Mouse (Mus musculus) kidney, embryonic 16.5 days (tissue): Measurements from ENCODE around the gene Gramd1b. TPM values are rescaled to one million over a fixed set of nuclear protein-coding genes. Genes with fewer than 3 reads are reported as not detected.

ENCODE experiments used
- ATAC-seq: fragments of 200-750 bp; cut with Nextera tagmentation; 2 replicates; pipeline ENCODE4 v1.8.0; 2017; ENCODE audit warnings: moderate TSS enrichment; ENCODE audit not compliant: low FRiP score, low TSS enrichment
- H3K27ac ChIP-seq: fragments of 300-500 bp; sonication (generic); 2 replicates; pipeline ENCODE4 v1.5.1; 2014; ENCODE audit warnings: low read length
- H3K27me3 ChIP-seq: fragments of 300-500 bp; sonication (generic); 2 replicates; pipeline ENCODE4 v1.6.1; 2014; ENCODE audit warnings: low read length, control low read depth, mixed read lengths; ENCODE audit not compliant: insufficient read depth
- H3K36me3 ChIP-seq: fragments of 300-500 bp; sonication (generic); 2 replicates; pipeline ENCODE4 v1.6.1; 2014; ENCODE audit warnings: low read length, control low read depth, mixed read lengths; ENCODE audit not compliant: insufficient read depth
- H3K4me1 ChIP-seq: fragments of 300-500 bp; sonication (generic); 2 replicates; pipeline ENCODE4 v1.6.1; 2014; ENCODE audit warnings: low read length, control low read depth, mixed read lengths; ENCODE audit not compliant: insufficient read depth
- H3K4me2 ChIP-seq: fragments of 300-500 bp; sonication (generic); replicated peaks from 2 replicates; pipeline ENCODE4 v1.6.1; 2014; ENCODE audit warnings: low read depth, low read length
- H3K4me3 ChIP-seq: fragments of 300-500 bp; sonication (generic); 2 replicates; pipeline ENCODE4 v1.5.1; 2014; ENCODE audit warnings: mild to moderate bottlenecking, low read length
- H3K9ac ChIP-seq: fragments of 300-500 bp; sonication (generic); replicated peaks from 2 replicates; pipeline ENCODE4 v1.6.1; 2014; ENCODE audit warnings: low read length
- H3K9me3 ChIP-seq: fragments of 300-500 bp; sonication (generic); 2 replicates; pipeline ENCODE4 v1.6.1; 2016; ENCODE audit warnings: low read length, control low read depth
- WGBS: fragments of 180-500 bp; shearing (Covaris S2); extraction: QIAGEN DNeasy Blood & Tissue Kit; methylation state at CpG from one replicate; pipeline ENCODE4 v1.1.7; 2014; 5-methylcytosine and 5-hydroxymethylcytosine counted together
- polyA plus RNA-seq: library from polyadenylated mRNA; unstranded; fragments of >200 nt; fragmentation: Nextera tagmentation; extraction: Ambion mirVana; gene quantifications from 2 replicates; pipeline ENCODE4 v1.2.1, GENCODE M21; 2015

Gramd1b gene
- polyA plus RNA-seq: 11.0 and 13.7 TPM in 2 replicates

DNA sequence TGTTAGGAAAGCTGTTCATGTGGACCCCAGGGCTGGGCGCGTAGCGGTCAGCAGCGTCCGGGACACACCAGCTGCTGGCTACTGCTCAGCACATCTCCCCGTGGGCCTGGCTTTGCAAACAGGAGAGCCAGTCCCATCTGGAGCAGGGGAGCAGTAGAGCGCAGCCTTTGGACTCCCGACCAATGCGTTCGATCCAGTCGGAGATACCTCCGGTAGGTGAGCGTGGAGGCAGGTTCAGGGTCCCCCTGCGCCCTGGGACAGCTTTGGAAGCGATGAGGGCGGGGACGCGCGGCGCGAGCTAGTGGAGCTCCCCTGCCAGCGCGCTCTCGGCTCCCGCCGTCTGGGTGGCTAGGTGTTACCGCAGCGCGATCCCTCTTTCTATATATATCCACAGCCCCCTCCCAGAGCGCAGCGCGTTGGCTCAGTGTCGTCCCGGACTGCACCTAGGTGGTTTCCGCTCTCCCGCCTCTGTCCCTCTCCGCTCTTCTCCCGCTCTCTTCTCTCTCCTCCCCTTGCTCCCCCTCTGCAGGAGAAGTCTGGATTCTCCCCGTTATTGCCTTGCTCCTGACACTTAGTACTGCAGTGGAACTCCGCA is at the start of gene Gramd1b:
TSS of gene Gramd1b (minus strand) at position 357 of the 595 bp plus-strand sequence.
- Histone ChIP-seq H3K36me3 (no peaks in the 10 kb centered on the region), H3K9ac (peak within 1 kb of the TSS; percentile 70), H3K4me2 (peak within 1 kb of the TSS; percentile 91), H3K4me3 (peak within 1 kb of the TSS; percentile 57), H3K27ac (no peak within 1 kb of the TSS), H3K9me3 (no peaks in the 10 kb centered on the region), H3K27me3 (peaks cover 24% of the 10 kb centered on the region), H3K4me1 (0 out of 2 replicates have a peak, but pooled peaks cover 8% of the 10 kb centered on the region)
- 1% methylated on average over 40 of the region's 40 CpGs for WGBS
- peak; percentile 89 for ATAC-seq

DNA sequence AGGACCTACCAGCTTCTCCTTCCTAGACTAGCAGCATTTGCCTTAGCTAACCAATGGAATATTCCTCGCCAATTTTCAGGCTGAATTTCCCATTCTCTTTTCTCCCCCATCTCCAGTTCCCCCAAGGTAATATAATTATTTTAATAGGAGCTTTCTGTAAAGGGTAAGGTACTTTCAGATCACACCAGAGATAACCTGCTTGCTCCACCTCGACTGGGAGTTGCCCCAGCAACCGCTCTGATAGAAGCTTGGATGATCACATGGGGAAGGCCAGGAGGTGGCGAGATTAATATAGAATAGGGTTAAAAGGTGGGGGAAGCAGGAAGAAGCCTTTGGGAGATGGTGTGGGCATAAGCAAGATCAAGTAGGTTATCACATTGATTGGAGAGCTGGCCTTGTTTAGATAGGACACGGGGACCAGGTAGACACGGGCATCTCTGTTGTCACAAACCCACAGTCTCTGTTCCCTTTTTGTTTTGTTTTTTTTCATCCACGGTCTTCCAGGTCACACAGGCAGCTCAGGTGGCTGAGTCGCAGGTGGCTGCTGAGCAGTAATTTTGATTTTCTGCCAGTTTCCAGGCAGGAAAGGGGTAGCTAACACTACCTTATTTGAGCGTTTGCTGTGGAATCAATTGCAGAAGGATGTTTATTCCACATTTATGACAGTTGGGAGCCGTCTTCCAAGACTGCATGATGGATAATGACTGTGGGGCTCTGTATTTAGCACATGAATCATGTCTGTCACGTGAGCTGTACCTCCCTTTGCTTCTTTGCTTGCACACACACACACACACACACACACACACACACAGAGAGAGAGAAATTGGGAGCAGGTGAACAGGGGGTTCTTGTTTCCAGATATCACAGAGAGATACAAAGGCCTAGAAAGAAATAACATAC is 47.8 kb upstream of the Gramd1b start:
- WGBS: 54% methylated on average over 11 of the region's 11 CpGs
- H3K27me3 ChIP-seq: no peaks in the 10 kb centered on the region
- H3K4me3 ChIP-seq: no peak overlapping the region
- no peak overlapping the region for H3K4me2 ChIP-seq
- H3K4me1 ChIP-seq: peaks cover 6% of the 10 kb centered on the region
- no peak overlapping the region for H3K27ac ChIP-seq
- ATAC-seq: no peak
- no peaks in the 10 kb centered on the region for H3K36me3 ChIP-seq
- H3K9me3 ChIP-seq: no peaks in the 10 kb centered on the region
- no peak overlapping the region for H3K9ac ChIP-seq

DNA sequence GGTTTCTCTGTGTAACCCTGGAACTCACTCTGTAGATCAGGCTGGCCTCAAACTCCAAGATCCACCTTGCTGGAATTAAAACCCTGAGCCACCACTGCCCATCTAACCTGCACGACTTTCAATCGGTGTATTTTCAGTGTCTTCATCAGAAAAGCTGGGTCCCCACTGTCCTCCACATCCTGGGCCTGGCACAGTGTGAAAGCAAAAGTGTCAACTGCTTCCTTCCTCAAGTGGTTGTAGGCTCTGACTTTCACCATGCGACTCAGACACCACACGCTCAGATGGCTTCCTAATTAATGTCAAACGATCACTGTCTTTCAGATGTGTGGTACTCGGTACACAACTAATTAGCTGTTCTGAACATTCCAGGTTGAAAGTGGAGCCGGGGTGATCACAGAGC is 45.9 kb upstream of the Gramd1b start:
- Histone ChIP-seq H3K9ac (no peak overlapping the region), H3K9me3 (no peaks in the 10 kb centered on the region), H3K4me3 (no peak overlapping the region), H3K36me3 (no peaks in the 10 kb centered on the region), H3K27ac (no peak overlapping the region), H3K4me1 (peaks cover 6% of the 10 kb centered on the region), H3K27me3 (no peaks in the 10 kb centered on the region), H3K4me2 (no peak overlapping the region)
- ATAC-seq: no peak
- WGBS: 71% methylated on average over 7 of the region's 7 CpGs

DNA sequence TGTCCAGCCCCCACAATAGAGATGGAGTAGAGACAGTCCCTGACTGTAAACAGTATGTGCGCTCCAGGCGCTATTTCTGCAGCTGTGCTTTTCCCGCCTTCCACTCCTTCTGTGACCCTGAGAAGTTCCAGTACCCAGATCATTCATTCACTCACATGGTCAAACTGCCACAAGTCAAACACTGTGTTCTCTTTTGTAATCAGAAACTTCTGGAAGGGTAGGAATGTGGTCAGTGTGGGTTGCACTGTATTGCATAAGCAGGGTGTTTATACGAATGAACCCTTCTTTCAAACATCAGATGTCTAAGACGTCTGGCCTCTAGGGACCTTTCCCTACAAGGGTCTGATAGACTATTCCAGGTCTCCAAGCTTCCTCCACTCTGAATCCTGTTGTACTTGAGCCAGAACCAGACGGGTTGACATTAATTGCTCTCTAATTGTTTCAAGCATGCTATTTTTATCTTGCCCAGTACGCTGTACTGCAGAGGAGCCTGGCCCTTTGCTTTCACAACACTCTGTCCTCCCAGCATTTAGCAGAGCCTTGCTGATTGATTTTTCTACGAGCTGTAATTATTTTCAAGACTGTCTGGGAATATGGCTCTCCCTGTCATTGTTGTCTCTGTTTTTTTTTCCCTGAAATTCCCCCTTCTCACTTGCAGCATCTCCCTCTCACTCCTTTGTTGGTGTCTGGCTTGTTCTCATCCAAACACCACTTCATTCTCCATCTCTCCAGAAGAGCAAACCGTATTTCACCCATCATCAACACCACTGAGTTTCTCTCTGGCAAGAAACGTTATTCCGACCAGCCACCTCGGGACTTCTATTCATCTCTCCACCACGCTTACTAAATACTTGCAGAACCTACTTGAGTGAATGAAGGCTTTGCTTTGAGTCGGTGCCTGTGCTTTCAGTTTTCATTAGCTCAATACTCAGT is 44.1 kb upstream of the Gramd1b start:
- no peak overlapping the region for H3K4me2 ChIP-seq

DNA sequence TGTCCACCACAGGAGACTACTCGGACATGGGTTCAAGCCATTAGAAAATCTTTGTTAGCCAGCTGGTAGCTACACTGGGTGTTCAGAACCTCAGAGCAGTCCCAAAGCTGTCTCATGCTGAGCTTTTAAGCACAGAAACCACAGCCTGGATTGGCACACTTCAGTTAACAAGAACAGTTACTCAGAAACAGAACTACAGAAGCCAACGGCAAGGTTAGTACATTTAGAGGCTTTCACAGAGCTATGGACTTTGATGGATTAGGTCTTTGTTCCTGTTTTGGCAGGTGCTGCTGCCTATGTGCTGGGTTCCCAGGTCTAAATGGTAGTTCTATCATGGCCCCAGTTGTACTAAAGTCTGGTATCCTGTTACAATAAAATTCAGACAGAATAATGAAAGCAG is 40.1 kb upstream of the Gramd1b start:
- Histone ChIP-seq H3K27ac (no peak overlapping the region), H3K36me3 (no peaks in the 10 kb centered on the region), H3K4me1 (peaks cover 15% of the 10 kb centered on the region), H3K4me2 (no peak overlapping the region), H3K27me3 (no peaks in the 10 kb centered on the region), H3K9me3 (no peaks in the 10 kb centered on the region), H3K4me3 (no peak overlapping the region), H3K9ac (no peak overlapping the region)
- no peak for ATAC-seq
- 56% methylated on average over 2 of the region's 2 CpGs for WGBS

More for the DNA sequence above, 44.1 kb upstream of the Gramd1b start:
- H3K27me3 ChIP-seq: no peaks in the 10 kb centered on the region
- peaks cover 13% of the 10 kb centered on the region for H3K4me1 ChIP-seq
- H3K27ac ChIP-seq: no peak overlapping the region
- no peaks in the 10 kb centered on the region for H3K36me3 ChIP-seq
- H3K9me3 ChIP-seq: no peaks in the 10 kb centered on the region
- no peak for ATAC-seq
- WGBS: 49% methylated on average over 14 of the region's 14 CpGs
- no peak overlapping the region for H3K4me3 ChIP-seq
- H3K9ac ChIP-seq: no peak overlapping the region

DNA sequence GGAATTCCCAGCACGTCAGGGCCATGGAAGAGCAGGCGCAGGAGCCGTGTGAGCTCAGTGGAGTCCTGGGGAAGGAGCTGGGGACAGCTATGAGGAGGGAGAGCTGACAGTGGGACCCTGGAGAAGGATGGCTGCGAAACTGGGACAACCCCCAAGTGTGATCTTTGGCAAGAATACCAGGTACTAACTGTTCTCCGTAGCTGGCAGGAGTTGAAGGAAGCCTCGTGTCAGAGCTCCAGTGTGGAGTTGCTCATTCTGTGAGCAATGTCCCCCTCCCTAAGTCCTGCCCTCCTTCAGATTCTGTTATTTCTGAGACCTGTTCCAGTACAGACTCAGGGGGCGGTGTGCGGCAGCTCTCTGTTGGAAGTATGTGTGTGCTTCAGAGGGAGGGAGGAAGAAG is 36.9 kb upstream of the Gramd1b start:
- no peak for ATAC-seq
- Histone ChIP-seq H3K9ac (no peak overlapping the region), H3K4me2 (no peak overlapping the region), H3K9me3 (no peaks in the 10 kb centered on the region), H3K4me1 (peaks cover 9% of the 10 kb centered on the region; the same call in 1 of the 2 replicates), H3K36me3 (no peaks in the 10 kb centered on the region), H3K27ac (no peak overlapping the region), H3K27me3 (no peaks in the 10 kb centered on the region), H3K4me3 (no peak overlapping the region)
- WGBS: 64% methylated on average over 8 of the region's 8 CpGs

DNA sequence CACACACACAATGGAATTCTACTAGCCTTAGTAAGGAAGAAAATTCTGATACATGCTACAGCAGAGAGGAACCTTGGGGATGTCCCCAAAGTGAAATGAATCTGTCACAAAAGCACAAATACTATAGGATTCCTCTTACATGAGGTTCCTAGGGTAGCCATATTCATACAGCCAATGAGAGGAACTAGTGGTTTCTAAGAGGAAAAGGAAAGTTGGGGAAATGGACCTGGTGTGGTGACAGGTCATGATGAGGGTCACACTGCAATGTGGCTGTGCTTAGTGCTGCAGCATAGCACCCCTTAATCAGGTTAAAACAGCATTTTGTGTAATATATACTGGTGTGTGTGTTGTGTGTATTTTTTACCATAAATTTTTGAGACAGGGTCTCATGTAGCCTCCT is 32.6 kb upstream of the Gramd1b start:
- Histone ChIP-seq H3K4me2 (no peak overlapping the region), H3K9ac (no peak overlapping the region), H3K9me3 (no peaks in the 10 kb centered on the region), H3K27me3 (no peaks in the 10 kb centered on the region), H3K4me1 (no peaks in the 10 kb centered on the region), H3K27ac (no peak overlapping the region), H3K36me3 (no peaks in the 10 kb centered on the region), H3K4me3 (no peak overlapping the region)
- ATAC-seq: no peak

DNA sequence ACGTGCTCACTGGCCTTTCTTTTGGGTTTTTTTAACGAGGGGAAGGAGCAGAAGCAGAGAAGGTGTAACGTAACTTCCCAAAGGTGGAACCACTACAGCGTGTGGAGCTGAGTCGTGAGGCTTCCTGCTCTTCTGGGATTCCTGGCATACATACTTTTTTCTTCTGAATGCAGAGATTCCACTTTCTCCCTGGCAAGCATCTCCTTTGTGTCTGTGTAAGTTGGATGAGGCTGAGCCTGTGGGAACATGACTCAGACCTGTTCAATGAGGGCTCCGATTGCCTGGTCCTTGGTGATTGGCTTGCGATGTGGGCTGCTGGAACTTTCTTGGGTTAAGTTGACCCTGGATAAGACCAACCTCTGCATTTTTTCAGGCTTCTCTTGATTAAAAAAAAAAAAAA is 28.5 kb upstream of the Gramd1b start:
- 86% methylated on average over 7 of the region's 7 CpGs for WGBS
- Histone ChIP-seq H3K36me3 (no peaks in the 10 kb centered on the region), H3K9ac (no peak overlapping the region), H3K9me3 (no peaks in the 10 kb centered on the region), H3K4me3 (no peak overlapping the region), H3K4me2 (no peak overlapping the region), H3K4me1 (no peaks in the 10 kb centered on the region), H3K27ac (no peak overlapping the region), H3K27me3 (no peaks in the 10 kb centered on the region)
- no peak for ATAC-seq

DNA sequence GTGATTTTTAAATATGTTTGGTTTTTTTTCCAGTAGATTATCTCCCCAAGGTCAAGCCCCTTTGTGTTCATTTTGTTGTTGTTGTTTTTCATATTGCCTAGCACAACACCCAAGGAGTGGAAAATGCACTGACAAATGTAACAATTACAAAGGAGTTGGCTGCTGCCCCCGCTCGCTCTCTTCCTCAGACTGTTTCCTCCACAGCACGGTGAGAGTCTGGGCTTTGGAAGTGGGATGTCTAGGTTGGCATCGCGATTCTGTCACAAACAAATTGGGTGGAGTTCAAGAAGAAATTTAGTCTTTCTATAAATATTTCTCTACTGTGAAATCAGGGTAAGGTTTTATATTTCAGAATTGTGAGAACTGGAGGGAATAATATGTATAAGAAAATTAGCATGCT is 26.6 kb upstream of the Gramd1b start:
- no peaks in the 10 kb centered on the region for H3K36me3 ChIP-seq
- 88% methylated on average over 5 of the region's 5 CpGs for WGBS
- H3K9me3 ChIP-seq: no peaks in the 10 kb centered on the region
- no peak overlapping the region for H3K4me3 ChIP-seq
- ATAC-seq: no peak
- H3K9ac ChIP-seq: no peak overlapping the region
- H3K27me3 ChIP-seq: no peaks in the 10 kb centered on the region
- no peaks in the 10 kb centered on the region for H3K4me1 ChIP-seq
- no peak overlapping the region for H3K4me2 ChIP-seq
- H3K27ac ChIP-seq: no peak overlapping the region
